Mouse (Mus musculus): ENCODE results near the gene Trh. TPM values are rescaled to one million over a fixed set of nuclear protein-coding genes. Genes with fewer than 3 reads are reported as not detected.

Trh gene
- polyA plus RNA-seq (2012; ENCODE audit: insufficient read depth, low replicate concordance): not detected in 2 replicates

DNA sequence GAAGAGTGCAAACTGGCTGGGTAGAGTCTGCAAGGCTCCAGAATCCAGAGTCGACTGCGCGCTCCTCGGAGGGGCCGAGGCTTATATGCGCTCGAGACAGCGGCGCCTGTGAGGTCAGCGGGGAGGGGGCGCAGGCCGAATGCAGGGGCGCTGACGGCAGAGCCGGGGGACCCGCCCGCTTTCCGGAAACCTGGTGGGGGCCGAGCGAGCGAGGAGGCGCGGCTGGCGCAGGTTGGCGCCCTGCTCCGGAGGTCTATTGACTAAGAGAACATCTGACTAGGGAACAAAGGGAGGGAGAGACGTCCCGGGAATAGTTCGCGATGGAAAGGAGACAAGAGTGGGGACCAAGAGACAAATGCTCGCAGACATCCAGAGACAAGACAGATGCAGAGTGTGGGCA, at the start of gene Trh:
Gene Trh (minus strand): TSS at position 60 of the 400 bp plus-strand sequence.
- no peaks in the 10 kb centered on the region for H3K9me3 ChIP-seq
- H3K27me3 ChIP-seq (replicated peaks): peaks cover 60% of the 10 kb centered on the region
- TF ChIP-seq GATA1 (IDR thresholded peaks at IDR 0.05; ENCODE audit: borderline replicate concordance, low read length) (no peak), FLI1 (IDR thresholded peaks at IDR 0.05; ENCODE audit: low read length) (no peak)

DNA sequence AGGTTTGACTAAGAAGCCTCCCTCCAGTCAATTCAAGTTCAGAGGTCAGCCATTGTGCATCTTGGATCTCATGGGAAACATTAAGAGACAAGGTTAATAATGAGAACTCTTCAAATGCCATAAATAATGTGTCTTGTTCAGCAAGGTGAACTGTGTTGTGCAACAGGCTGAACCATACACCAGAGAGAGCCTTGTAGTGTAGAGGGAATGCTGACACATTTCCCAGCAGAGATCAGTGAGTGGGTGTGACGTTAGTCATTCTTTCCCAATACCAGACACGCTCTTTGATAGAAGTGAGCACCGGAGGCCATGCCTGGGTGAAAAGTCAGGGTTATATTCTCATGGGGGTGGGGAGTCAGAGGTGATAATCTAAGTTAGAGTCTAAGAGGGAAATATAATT, 46.4 kb upstream of the Trh start:
- Histone ChIP-seq H3K36me3 (replicated peaks; ENCODE audit: low read length) (no peaks in the 10 kb centered on the region), H3K27me3 (replicated peaks) (no peaks in the 10 kb centered on the region), H3K4me3 (replicated peaks) (no peak overlapping the region), H3K9me3 (no peaks in the 10 kb centered on the region; the same call in 1 of the 2 replicates), H3K4me1 (no peaks in the 10 kb centered on the region)
- no peak for TF ChIP-seq GATA1 (IDR thresholded peaks at IDR 0.05; ENCODE audit: borderline replicate concordance, low read length)
- no peak for TF ChIP-seq FLI1 (IDR thresholded peaks at IDR 0.05; ENCODE audit: low read length)

More for the DNA sequence above, at the start of gene Trh:
- Histone ChIP-seq H3K4me1 (peaks cover 9% of the 10 kb centered on the region), H3K4me3 (replicated peaks) (no peak within 1 kb of the TSS), H3K36me3 (replicated peaks; ENCODE audit: low read length) (no peaks in the 10 kb centered on the region)

DNA sequence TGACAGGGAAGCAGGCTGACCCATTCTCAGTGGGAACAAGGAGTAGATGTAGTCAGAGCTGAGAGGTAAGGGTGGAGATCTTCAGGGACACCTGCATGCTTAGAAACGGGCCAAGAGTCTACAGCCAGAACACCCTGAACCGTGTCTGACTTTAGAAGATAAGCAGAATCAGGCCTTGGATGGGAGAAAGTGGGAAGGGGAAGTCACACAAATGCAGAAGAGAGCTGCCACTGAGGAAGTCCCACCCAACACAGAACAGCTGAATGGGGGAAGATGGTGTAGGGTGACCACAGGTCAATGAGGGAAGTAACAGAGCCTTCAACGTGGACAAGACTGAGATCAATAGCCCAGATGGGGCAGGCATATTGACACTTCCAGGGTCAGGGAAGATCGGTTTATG, 42.4 kb upstream of the Trh start:
- peak overlapping the region; percentile 15 for H3K4me3 ChIP-seq (replicated peaks)
- no peaks in the 10 kb centered on the region for H3K4me1 ChIP-seq
- H3K9me3 ChIP-seq: no peaks in the 10 kb centered on the region
- TF ChIP-seq FLI1 (IDR thresholded peaks at IDR 0.05; ENCODE audit: low read length): no peak
- no peak for TF ChIP-seq GATA1 (IDR thresholded peaks at IDR 0.05; ENCODE audit: borderline replicate concordance, low read length)
- no peaks in the 10 kb centered on the region for H3K36me3 ChIP-seq (replicated peaks; ENCODE audit: low read length)
- no peaks in the 10 kb centered on the region for H3K27me3 ChIP-seq (replicated peaks)

DNA sequence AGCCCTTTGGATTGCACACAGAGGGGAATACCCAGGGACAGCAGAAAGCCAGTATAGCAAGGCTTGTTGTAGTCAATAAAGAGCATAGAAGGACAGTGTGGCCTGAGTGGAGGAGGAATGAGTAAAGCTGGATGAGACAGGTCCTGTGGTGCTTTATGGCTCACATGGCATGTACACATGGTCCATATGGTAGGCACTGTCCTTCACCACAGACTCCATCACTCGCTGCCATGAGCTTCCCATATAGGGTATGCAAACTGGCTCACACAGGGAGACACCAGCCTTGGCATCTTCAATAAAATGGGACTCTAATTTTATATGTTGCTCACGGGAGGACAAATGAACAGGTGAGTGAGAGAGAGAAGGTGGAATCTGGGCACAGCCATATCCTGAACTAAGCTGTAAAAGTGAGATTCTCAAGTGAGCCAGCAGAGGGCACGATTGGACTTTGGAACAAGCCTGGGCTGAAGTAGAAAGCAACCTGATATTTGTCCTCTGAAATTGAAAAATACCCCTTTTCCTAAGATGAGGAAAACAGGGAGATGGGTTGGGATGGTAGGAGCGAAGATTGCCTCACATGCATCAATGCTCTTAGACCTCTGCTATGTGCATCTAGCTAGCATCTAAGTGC, 41.9 kb upstream of the Trh start:
- H3K4me3 ChIP-seq (replicated peaks): peak overlapping the region; percentile 15
- no peaks in the 10 kb centered on the region for H3K36me3 ChIP-seq (replicated peaks; ENCODE audit: low read length)
- H3K9me3 ChIP-seq: no peaks in the 10 kb centered on the region
- no peak for TF ChIP-seq FLI1 (IDR thresholded peaks at IDR 0.05; ENCODE audit: low read length)
- no peak for TF ChIP-seq GATA1 (IDR thresholded peaks at IDR 0.05; ENCODE audit: borderline replicate concordance, low read length)
- H3K4me1 ChIP-seq: no peaks in the 10 kb centered on the region
- no peaks in the 10 kb centered on the region for H3K27me3 ChIP-seq (replicated peaks)

DNA sequence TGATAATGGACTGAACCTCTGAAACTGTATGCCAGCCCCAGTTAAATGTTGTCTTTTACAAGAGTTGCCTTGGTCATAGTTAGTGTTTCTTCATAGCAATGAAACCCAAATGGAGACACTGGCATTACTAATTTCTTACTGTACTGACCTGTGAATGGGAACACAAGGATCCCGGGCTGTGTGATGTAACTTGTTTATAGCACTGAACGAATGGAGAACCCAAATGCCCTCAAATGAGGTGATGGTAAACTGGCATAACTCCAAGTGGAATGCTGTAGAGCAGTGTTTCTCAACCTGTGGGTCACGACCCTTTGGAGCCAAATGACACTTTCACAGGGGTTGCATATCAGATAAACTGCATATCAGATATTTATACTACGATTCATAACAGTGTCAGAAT, 41.1 kb upstream of the Trh start:
- no peaks in the 10 kb centered on the region for H3K9me3 ChIP-seq
- no peaks in the 10 kb centered on the region for H3K4me1 ChIP-seq
- H3K4me3 ChIP-seq (replicated peaks): no peak overlapping the region
- TF ChIP-seq FLI1 (IDR thresholded peaks at IDR 0.05; ENCODE audit: low read length) (no peak), GATA1 (IDR thresholded peaks at IDR 0.05; ENCODE audit: borderline replicate concordance, low read length) (no peak)
- no peaks in the 10 kb centered on the region for H3K27me3 ChIP-seq (replicated peaks)
- no peaks in the 10 kb centered on the region for H3K36me3 ChIP-seq (replicated peaks; ENCODE audit: low read length)

DNA sequence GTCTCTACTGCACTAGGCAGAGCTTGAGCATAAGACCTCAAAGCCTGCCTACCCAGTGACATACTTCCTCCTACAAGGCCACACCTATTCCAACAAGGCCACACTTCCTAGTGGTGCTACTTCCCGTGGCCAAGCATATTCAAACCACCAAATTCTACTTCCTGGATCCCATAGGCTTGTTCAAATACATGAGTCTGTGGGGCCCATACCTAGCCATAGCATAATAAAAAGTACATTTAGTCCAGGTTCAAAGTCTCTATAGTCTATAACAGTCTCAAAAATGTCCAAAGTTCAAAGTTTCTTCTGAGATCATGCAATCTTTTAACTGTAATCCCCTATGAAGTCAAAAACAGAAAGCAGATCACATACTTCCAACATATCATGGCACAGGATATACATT, 32.7 kb upstream of the Trh start:
- Histone ChIP-seq H3K36me3 (replicated peaks; ENCODE audit: low read length) (no peaks in the 10 kb centered on the region), H3K4me3 (replicated peaks) (no peak overlapping the region), H3K27me3 (replicated peaks) (no peaks in the 10 kb centered on the region), H3K9me3 (peaks cover 4% of the 10 kb centered on the region), H3K4me1 (no peaks in the 10 kb centered on the region)
- TF ChIP-seq GATA1 (IDR thresholded peaks at IDR 0.05; ENCODE audit: borderline replicate concordance, low read length) (no peak), FLI1 (IDR thresholded peaks at IDR 0.05; ENCODE audit: low read length) (no peak)

DNA sequence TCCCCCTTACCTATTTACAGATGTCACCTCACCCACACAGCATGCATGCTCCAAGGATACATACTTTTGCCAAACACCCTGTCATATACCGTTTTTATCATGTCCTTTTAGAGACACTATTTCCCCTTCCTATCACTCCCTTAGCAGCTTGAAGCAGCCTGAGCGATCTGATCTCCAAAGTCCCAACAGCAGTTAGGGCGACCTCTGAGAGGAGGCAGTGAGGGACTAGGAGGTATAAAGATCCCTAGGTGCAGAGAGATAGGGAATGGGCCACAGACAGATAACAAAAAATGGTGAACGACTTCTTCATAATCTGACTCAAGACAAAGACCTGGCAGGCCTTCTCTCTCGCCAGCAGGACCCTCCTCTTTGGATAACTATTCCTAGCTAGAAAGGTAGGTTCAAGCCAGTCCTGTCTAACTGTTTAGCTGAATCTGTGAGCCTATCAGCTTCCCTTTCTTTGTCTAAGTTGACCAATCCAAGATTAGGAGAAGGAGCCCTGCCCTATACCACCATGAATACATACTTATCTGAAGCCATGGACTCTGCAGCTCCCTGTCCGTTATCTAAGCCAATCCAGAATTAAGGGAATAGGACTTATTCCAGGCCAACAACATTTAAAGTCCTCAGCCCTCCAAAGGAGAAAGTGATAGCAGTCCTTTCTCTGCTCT, 29.3 kb upstream of the Trh start:
- Histone ChIP-seq H3K27me3 (replicated peaks) (peaks cover 2% of the 10 kb centered on the region), H3K4me3 (replicated peaks) (no peak overlapping the region), H3K36me3 (replicated peaks; ENCODE audit: low read length) (no peaks in the 10 kb centered on the region), H3K9me3 (peaks cover 4% of the 10 kb centered on the region), H3K4me1 (no peaks in the 10 kb centered on the region)
- TF ChIP-seq GATA1 (IDR thresholded peaks at IDR 0.05; ENCODE audit: borderline replicate concordance, low read length) (no peak), FLI1 (IDR thresholded peaks at IDR 0.05; ENCODE audit: low read length) (no peak)

DNA sequence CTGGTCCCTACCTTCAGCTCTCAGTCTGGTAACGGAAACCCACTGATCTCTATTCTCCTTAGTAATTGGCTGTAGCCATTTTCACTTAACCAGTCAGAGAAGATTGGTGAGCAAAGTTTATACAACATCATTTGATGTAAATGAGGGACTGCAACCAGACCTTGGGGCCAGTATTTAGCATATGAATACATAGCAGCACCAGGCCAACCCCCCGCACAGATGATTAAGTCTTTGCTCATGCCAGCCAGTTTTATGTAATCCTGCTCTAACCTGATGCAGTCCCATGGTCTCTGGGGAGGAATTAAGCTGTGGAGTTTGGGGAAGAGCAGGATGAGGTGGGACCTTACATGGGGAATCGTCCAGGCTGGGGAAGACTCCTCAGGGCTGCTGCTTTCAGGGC, 28.2 kb upstream of the Trh start:
- TF ChIP-seq GATA1 (IDR thresholded peaks at IDR 0.05; ENCODE audit: borderline replicate concordance, low read length) (no peak), FLI1 (IDR thresholded peaks at IDR 0.05; ENCODE audit: low read length) (no peak)
- H3K4me1 ChIP-seq: no peaks in the 10 kb centered on the region

DNA sequence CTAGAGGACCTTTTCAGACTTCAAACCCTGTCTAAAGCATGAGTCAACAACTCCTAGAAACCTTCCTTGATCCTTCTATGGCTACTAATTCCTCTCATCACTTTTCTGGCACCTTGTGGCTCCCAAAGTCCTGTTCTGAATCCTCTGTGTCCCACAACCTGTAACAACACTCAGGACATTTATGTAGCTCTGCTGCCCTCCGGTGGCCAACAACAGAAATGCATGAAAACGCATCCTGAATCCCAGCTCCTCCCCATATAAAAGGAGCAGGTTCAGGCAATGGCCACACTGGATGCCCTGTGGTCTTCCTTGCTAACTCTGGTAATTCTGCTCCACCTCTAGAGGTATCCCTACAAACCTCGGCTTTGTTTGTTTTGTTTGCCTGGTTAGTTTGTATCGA, 24.6 kb upstream of the Trh start:
- Histone ChIP-seq H3K4me3 (replicated peaks) (no peak overlapping the region), H3K27me3 (replicated peaks) (peaks cover 6% of the 10 kb centered on the region), H3K36me3 (replicated peaks; ENCODE audit: low read length) (no peaks in the 10 kb centered on the region), H3K4me1 (no peaks in the 10 kb centered on the region), H3K9me3 (no peaks in the 10 kb centered on the region)
- TF ChIP-seq FLI1 (IDR thresholded peaks at IDR 0.05; ENCODE audit: low read length): no peak
- TF ChIP-seq GATA1 (IDR thresholded peaks at IDR 0.05; ENCODE audit: borderline replicate concordance, low read length): no peak

More for the DNA sequence above, 28.2 kb upstream of the Trh start:
- H3K4me3 ChIP-seq (replicated peaks): no peak overlapping the region
- H3K36me3 ChIP-seq (replicated peaks; ENCODE audit: low read length): no peaks in the 10 kb centered on the region
- H3K27me3 ChIP-seq (replicated peaks): peaks cover 4% of the 10 kb centered on the region
- H3K9me3 ChIP-seq: peaks cover 4% of the 10 kb centered on the region

DNA sequence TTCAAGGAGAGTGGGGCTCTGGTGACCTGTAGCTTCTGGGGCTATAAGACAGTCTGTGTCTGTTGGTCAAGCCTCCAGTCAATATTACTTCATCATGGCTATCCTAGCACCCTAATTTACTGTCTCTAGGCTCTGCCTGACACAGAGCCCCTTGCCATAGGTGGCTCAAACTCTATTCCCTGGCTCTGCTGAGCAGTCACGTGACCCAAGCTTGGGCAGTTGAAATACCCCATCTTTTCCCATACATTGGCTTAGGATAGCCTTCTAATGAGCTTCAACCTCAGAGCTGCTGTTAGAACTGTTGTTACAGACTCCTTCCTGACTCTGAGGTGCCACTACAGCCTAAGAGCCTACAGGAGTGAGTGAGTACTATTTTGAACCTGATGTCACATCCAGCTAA, 23.6 kb upstream of the Trh start:
- Histone ChIP-seq H3K27me3 (replicated peaks) (peaks cover 8% of the 10 kb centered on the region), H3K36me3 (replicated peaks; ENCODE audit: low read length) (no peaks in the 10 kb centered on the region), H3K4me1 (no peaks in the 10 kb centered on the region), H3K9me3 (no peaks in the 10 kb centered on the region), H3K4me3 (replicated peaks) (no peak overlapping the region)
- TF ChIP-seq FLI1 (IDR thresholded peaks at IDR 0.05; ENCODE audit: low read length): no peak
- no peak for TF ChIP-seq GATA1 (IDR thresholded peaks at IDR 0.05; ENCODE audit: borderline replicate concordance, low read length)

Data from megakaryocyte, embryonic 14.5 days (primary cell).